Mouse (Mus musculus) ES-E14 (cell line): Measurements from ENCODE around the gene Upk1b.

Experiments used
- CHD2 ChIP-seq: IDR thresholded peaks from 2 replicates; pipeline ENCODE4 v1.6.1; 2014; ENCODE audit warnings: mild to moderate bottlenecking, low read depth, low read length, inconsistent platforms
- MAFK ChIP-seq: IDR thresholded peaks from 2 replicates; pipeline ENCODE4 v1.6.1; 2014; ENCODE audit warnings: mild to moderate bottlenecking, low read depth, low read length, inconsistent platforms; ENCODE audit not compliant: insufficient read depth
- ZC3H11A ChIP-seq: IDR thresholded peaks from 2 replicates; pipeline ENCODE4 v1.6.1; 2012; ENCODE audit warnings: low read depth, mild to moderate bottlenecking, inconsistent platforms, low read length, borderline replicate concordance

DNA sequence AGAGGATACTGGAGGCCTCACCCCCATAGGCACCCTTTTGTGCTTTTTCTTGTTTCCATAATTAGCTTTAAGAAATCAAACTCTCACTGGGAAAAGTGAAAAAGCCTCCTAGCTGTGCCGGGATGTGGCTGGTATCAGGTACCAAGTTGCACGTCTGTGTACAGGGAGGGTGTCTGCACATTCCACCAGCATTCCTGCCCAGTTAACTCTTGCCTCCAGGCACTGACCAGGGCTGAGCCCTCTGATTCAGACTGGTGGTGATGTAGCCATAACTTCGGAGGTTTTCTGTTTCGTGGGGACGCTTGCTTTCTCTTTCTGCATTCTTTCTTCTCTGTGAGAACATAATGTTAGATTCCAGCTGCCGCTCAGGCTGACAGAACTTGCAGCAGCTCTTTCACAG, 7.0 kb downstream of the Upk1b start:
- TF ChIP-seq MAFK, result no peak
- no peak for TF ChIP-seq ZC3H11A
- TF ChIP-seq CHD2, result no peak
